Mouse (Mus musculus): Measurements from ENCODE around the gene 4930426L09Rik. TPM values are rescaled to one million over a fixed set of nuclear protein-coding genes. Genes with fewer than 3 reads are reported as not detected.

Gene 4930426L09Rik
- total RNA-seq, 2 experiments from 2014 or later = not detected

DNA sequence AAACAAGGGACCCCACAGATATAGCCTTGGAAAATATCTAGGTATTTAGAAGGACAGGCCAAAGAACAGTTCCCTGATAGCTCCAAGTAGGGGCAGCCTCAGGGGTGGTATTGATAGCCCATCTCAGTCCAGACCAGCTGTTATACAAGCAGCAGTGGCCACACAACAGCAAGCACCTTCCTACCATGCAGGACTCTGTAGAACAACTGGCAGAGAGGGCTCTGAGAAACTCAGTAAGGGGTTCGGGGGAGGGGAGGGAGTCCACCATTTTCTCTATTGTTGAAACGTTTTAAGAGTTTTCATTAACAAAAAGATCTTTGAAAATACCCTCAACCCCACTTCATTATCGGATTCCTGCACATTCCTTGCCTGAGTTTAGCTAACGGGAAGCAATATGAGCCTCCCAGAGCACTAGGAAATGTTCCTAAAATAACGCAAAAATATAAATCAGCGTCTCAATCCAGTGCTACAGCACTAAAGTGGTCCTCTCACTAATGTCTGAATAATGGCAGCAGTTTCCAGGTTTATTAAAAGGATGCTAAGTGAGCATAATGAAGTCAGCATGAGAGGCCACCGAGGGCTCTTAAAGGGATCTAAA, 37.7 kb upstream of the 4930426L09Rik start:
- intact Hi-C loops (cut with DNase I) = no loop called here
- no peak for TF ChIP-seq CTCF (IDR thresholded peaks at IDR 0.05)
- no peak for DNase-seq
- no peak overlapping the region for H3K4me3 ChIP-seq
- no peak overlapping the region for H3K27ac ChIP-seq

DNA sequence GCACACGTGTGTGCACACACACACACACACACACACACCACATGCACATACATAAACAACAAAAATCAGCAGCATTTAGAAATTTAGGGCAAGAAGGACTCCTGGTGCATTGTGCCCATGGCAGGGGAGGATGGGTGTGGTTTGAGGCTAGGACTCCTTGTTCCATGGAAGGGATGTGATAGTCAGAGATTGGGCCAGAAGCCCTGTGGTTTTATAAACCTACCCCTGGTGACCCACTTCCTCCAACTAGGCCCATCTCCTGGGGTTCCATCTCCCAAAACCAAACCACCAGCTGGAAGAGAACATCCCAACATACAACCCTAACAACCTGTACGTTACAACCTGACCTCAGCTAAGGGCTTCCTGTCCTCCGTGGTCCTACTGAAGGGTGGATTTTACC, 35.6 kb upstream of the 4930426L09Rik start:
- DNase-seq = no peak
- intact Hi-C loops (cut with DNase I) = no loop called here
- H3K4me3 ChIP-seq = no peak overlapping the region
- TF ChIP-seq CTCF (IDR thresholded peaks at IDR 0.05) = no peak
- no peak overlapping the region for H3K27ac ChIP-seq

DNA sequence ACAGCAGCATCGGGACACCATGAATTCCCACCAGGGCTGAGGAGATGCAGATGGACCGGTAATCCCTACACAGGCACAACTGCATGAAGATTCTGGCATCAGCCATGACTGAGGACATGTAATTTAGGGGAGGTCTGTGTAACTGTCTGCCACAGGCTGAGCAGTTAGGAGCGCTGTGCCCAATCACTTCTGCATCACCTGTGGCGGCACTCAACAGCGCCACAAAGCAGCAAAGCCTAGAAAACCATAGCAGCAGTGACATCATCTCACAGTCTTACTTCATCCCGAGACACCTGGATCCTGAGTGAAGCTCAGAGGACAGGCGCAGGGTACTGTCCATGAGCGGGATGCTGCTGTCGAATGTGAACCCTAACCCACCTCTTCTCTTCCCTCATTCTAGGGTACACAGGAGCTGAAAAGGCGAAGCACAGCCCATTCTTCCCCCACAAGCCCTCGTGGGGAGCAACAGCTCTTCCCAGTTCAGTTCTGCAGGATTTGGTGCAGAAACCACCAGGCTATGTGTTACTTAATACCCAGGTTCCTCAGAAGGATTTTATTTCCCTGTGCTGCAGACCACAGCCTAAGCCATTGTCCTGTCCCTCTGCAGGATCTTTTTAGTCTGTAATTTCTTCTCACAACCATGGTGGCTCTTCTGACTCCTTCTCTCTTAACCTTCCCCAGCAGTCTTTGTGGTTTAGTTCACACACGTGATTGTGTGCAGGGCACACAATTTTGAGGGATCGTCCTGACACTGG, 34.7 kb upstream of the 4930426L09Rik start:
- Histone ChIP-seq H3K4me3 (no peak overlapping the region), H3K27ac (no peak overlapping the region)
- intact Hi-C loops (cut with DNase I) = no loop called here
- DNase-seq = no peak
- no peak for TF ChIP-seq CTCF (IDR thresholded peaks at IDR 0.05)

DNA sequence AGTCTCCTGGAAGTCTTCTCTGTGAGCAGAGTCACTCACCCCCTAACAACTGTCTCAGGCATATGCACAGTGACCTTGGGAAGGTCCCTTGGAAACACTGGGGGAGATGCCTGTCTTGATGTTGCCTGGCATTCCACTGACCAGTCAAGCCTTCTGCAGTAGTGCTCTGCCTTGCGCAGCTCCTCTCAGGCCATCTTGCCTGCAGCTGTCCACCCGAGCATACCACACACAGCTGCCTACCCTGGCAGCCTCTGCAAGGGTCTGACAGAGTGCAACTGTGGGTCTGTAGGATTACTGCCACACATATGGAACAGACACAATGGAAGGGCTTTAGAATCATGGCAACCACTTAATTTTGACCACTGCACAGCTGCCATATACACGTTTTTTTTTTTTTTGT, 33.0 kb upstream of the 4930426L09Rik start:
- no peak for DNase-seq
- intact Hi-C loops (cut with DNase I) = no loop called here
- no peak overlapping the region for H3K27ac ChIP-seq
- no peak overlapping the region for H3K4me3 ChIP-seq
- TF ChIP-seq CTCF (IDR thresholded peaks at IDR 0.05) = no peak

DNA sequence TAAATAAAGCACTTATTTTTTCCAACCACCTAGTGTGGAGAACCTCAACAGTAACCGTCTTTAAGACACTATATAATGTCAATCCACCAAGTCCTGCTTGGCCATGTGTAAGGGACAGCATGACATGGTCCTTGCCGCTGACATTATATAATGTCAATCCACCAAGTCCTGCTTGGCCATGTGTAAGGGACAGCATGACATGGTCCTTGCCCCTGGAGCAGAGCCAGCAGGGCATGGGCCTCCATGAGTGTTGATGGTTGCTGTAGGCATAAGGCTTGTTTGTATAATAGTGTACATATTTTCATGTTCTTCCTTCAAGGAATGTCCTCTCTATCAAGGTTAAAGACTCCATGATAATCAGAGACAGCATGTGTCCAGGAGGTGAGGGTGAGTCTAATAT, 32.2 kb upstream of the 4930426L09Rik start:
- intact Hi-C loops (cut with DNase I) = no loop called here
- DNase-seq = no peak

DNA sequence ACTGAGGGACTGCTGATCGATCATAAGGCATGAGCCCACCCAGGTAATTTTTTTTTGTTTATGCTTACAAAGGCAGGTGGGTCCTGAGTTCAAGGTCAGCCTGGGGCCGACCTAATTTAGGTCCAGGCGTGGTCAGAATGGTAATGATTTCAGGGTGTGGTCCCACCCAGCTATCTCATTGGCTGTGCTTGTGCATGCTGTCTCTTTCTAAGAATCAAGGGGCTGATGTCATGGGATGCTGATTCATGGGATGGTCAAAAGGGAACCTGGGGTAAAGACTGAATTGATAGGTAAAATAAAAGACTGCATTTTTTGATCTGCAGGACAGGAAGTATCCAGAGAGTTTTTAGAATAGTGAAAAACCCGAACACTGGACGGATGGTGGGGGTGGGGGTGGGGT, 31.6 kb upstream of the 4930426L09Rik start:
- intact Hi-C loops (cut with DNase I) = no loop called here
- no peak for TF ChIP-seq CTCF (IDR thresholded peaks at IDR 0.05)
- DNase-seq = no peak
- Histone ChIP-seq H3K4me3 (no peak overlapping the region), H3K27ac (no peak overlapping the region)

More for the DNA sequence above, 32.2 kb upstream of the 4930426L09Rik start:
- Histone ChIP-seq H3K27ac (no peak overlapping the region), H3K4me3 (no peak overlapping the region)
- TF ChIP-seq CTCF (IDR thresholded peaks at IDR 0.05) = no peak

DNA sequence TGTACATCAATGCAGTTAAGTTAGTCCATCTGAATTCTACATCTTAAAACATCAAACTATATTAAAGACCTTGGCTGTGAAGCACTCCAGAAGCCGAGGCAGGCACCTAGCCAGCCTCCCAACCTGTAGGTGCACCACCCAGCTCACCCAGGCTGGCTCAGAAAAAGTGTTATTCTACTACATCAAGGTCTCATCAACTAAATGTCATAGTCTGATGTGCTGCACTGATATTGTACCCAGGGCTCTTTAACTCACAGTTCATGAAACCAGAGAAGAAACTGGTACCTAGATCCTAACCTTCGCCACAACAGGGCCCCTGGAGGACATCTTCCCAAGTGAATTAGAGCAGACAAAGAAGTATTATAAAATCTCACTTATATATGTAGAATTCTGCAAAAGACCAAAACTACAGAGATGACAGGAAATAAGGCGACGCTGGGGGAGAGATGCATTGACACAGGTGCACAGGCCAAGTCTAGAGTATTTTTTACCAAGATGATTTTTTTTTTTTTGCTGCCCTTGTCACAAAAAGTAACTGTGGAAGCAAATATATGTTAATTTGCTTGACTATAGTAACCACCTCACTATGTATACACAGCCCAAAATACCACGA, 30.6 kb upstream of the 4930426L09Rik start:
- DNase-seq = no peak
- Histone ChIP-seq H3K27ac (no peak overlapping the region), H3K4me3 (no peak overlapping the region)
- intact Hi-C loops (cut with DNase I) = no loop called here
- no peak for TF ChIP-seq CTCF (IDR thresholded peaks at IDR 0.05)

DNA sequence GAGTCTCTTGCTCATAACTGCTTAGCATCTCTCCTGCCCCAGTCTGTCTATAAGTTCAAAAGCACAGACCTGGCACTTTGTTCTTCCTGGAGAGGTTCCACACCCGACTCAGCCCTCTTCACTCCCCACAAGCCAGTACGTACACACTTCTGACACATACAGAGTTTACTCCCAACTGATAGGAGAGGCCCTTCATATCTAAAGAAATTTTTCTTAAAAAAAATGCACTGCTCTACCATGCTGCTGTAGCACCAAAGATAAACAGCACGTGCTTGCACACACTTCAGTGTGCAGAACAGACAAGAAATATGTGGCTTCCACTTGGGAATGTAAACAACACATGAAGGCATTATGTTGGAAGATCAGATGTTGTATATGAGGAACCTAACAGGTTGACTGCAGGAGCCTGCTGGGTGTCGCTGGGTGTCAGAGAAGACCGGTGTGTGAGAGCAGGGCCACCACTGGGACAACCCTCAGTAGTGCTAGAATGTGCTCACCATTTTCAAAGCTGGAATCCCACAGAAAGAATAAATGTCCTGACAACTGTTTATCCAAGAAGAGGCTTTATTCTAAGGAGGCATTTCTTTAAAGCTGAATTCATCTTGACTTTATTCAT, 29.0 kb upstream of the 4930426L09Rik start:
- H3K4me3 ChIP-seq = no peak overlapping the region
- DNase-seq = no peak
- no peak overlapping the region for H3K27ac ChIP-seq
- no peak for TF ChIP-seq CTCF (IDR thresholded peaks at IDR 0.05)
- intact Hi-C loops (cut with DNase I) = no loop called here

DNA sequence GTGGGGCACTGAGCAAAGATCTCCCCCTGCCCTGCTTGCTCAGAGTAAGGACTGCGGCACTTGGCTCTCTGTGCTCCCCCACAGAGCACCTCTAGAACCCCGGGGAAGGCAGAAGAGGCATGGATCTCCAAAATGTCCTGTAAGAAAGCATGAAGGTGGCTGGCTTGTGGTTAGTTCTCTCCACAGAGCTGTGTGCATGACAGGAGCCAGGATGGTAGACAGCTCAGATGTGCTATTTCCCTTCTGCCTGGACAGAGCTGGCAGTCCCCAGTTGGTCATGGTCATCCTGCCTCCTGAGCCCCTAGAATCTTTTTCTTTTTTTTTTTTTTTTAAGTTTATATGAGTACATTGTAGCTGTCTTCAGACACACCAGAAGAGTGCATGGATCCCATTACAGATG, 27.7 kb upstream of the 4930426L09Rik start:
- H3K27ac ChIP-seq = no peak overlapping the region
- intact Hi-C loops (cut with DNase I) = no loop called here
- H3K4me3 ChIP-seq = no peak overlapping the region
- no peak for TF ChIP-seq CTCF (IDR thresholded peaks at IDR 0.05)
- DNase-seq = no peak

DNA sequence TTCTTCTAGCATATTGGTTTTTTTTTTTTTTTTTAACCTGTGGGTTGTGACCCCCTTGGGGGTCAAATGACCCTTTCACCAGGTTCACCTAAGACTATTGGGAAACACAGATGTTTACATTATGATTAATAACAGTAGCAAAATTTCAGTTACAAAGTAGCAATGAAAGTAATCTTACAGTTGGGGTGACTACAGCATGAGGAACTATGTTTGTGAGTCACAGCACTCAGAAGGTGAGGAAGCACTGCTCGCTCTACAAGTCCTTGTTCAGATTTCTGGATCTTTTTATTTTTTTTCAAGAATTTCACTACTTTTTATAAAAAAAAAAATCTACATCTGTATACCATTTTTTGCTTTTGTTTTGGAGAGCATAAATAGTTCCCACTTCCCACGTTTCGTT, 26.6 kb upstream of the 4930426L09Rik start:
- no peak overlapping the region for H3K27ac ChIP-seq
- no peak for TF ChIP-seq CTCF (IDR thresholded peaks at IDR 0.05)
- H3K4me3 ChIP-seq = no peak overlapping the region
- no peak for DNase-seq
- intact Hi-C loops (cut with DNase I) = no loop called here

DNA sequence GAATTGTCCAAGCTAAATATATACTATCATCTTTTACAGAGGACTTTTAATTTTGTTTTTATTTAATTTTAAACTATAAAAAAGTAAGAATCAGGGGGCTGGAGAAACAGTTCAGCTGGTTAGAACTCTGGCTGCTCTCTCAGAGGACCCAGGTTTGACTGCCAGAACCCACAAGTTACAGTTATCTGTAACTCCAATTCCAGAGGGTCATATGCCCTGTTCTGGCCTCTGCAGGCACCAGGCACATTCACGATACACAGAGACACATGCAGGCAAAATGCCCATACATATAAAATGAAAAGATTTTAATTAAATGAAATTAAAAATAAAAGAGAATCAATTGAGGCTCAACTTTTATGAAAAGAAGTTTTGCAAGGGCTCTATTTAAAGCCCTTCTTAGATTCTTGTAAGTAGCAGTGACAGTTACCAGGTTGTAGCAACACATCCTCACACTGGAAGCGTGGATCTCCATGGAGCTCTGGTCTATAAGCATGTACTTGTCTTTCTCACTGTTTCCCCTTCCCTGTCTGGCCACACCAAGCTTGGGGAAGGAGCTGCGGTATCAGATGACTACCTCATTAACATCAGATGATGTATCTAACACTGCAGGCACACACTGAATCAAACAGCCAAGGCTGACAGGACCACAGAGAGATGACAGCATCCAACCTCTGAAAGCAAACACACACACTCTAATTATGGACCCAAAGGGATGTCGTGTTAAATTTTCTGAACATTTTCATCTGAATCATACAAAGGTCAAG, 23.1 kb upstream of the 4930426L09Rik start:
- Histone ChIP-seq H3K27ac (no peak overlapping the region), H3K4me3 (no peak overlapping the region)
- intact Hi-C loops (cut with DNase I) = no loop called here
- no peak for DNase-seq
- no peak for TF ChIP-seq CTCF (IDR thresholded peaks at IDR 0.05)

DNA sequence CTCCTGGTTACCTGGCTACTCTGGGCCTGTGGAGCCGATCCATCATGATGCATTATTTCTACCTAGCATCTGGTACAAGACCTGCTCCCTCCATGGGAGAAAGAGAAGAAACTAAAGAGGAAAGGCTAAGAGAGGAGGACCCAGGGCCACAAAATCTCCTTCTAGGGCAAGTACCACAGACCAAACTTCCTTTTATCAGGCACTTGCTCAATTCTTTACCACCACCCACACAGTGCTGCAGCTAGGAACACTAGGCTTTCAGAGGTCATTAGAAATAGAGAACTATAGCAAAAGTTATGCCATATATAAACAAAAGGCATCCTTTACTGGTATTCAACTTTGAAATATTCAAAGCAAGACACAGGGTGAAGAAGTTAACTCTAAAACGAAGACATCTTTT, 22.0 kb upstream of the 4930426L09Rik start:
- DNase-seq = no peak
- Histone ChIP-seq H3K4me3 (no peak overlapping the region), H3K27ac (no peak overlapping the region)
- no peak for TF ChIP-seq CTCF (IDR thresholded peaks at IDR 0.05)
- intact Hi-C loops (cut with DNase I) = no loop called here

All from gastrocnemius, adult 2 months (tissue).